Mouse (Mus musculus): ENCODE measurements around the gene Usp15.

The Usp15 gene

GRCm38 (mm10) chr10:123175771-123176170 lies 21.0 kb downstream of the Usp15 start:
- no peak for DNase-seq (ENCODE audit: low spot score in 2 of 2)

GRCm38 (mm10) chr10:123170898-123171297 lies 25.9 kb downstream of the Usp15 start:
- DNase-seq (ENCODE audit: low spot score in 2 of 2), result no peak

- DNase-seq (ENCODE audit: low spot score in 2 of 2), result no peak
Observed at GRCm38 (mm10) chr10:123165542-123165941, 31.3 kb downstream of the Usp15 start.

GRCm38 (mm10) chr10:123160508-123160907 lies 36.3 kb downstream of the Usp15 start:
- DNase-seq (ENCODE audit: low spot score in 2 of 2), result no peak

- no peak for DNase-seq (ENCODE audit: low spot score in 2 of 2)
Observed at GRCm38 (mm10) chr10:123159316-123159715, 37.5 kb downstream of the Usp15 start.

- peak in 1 of 2 experiments; percentile 43 for DNase-seq (ENCODE audit: low spot score in 2 of 2)
Observed at GRCm38 (mm10) chr10:123156392-123156791, 40.4 kb downstream of the Usp15 start.

- no peak for DNase-seq (ENCODE audit: low spot score in 2 of 2)
Observed at GRCm38 (mm10) chr10:123155764-123156163, 41.0 kb downstream of the Usp15 start.

GRCm38 (mm10) chr10:123153321-123153720 lies 43.5 kb downstream of the Usp15 start:
- no peak for DNase-seq (ENCODE audit: low spot score in 2 of 2)

GRCm38 (mm10) chr10:123148025-123148814 lies 48.6 kb downstream of the Usp15 start:
- DNase-seq (ENCODE audit: low spot score in 2 of 2), result no peak

- DNase-seq (ENCODE audit: low spot score in 2 of 2), result peak in 1 of 2 experiments; percentile 45
Observed at GRCm38 (mm10) chr10:123147180-123147579, 49.6 kb downstream of the Usp15 start.

GRCm38 (mm10) chr10:123146349-123146748 lies 50.4 kb downstream of the Usp15 start:
- DNase-seq (ENCODE audit: low spot score in 2 of 2), result no peak

- peak; percentile 64 to 69 for DNase-seq (ENCODE audit: low spot score in 2 of 2)
Observed at GRCm38 (mm10) chr10:123144256-123144655, 52.5 kb downstream of the Usp15 start.

GRCm38 (mm10) chr10:123142395-123143050 lies 54.3 kb downstream of the Usp15 start:
- no peak for DNase-seq (ENCODE audit: low spot score in 2 of 2)

- DNase-seq (ENCODE audit: low spot score in 2 of 2), result no peak
Observed at GRCm38 (mm10) chr10:123135818-123136217, 61.0 kb downstream of the Usp15 start.

GRCm38 (mm10) chr10:123131487-123131886 lies 65.3 kb downstream of the Usp15 start:
- DNase-seq (ENCODE audit: low spot score in 2 of 2), result no peak

- no peak for DNase-seq (ENCODE audit: low spot score in 2 of 2)
Observed at GRCm38 (mm10) chr10:123120666-123121392, 76.0 kb downstream of the Usp15 start.

- no peak for DNase-seq (ENCODE audit: low spot score in 2 of 2)
Observed at GRCm38 (mm10) chr10:123116861-123117260, 79.9 kb downstream of the Usp15 start.

- DNase-seq (ENCODE audit: low spot score in 2 of 2), result peak in 1 of 2 experiments; percentile 16
Observed at GRCm38 (mm10) chr10:123113466-123113865, 83.3 kb downstream of the Usp15 start.

- DNase-seq (ENCODE audit: low spot score in 2 of 2), result no peak
Observed at GRCm38 (mm10) chr10:123112787-123113168, 84.0 kb downstream of the Usp15 start.

GRCm38 (mm10) chr10:123112056-123112786 lies 84.6 kb downstream of the Usp15 start:
- no peak for DNase-seq (ENCODE audit: low spot score in 2 of 2)

- DNase-seq (ENCODE audit: low spot score in 2 of 2), result no peak
Observed at GRCm38 (mm10) chr10:123110548-123110947, 86.2 kb downstream of the Usp15 start.

- peak; percentile 56 to 63 for DNase-seq (ENCODE audit: low spot score in 2 of 2)
Observed at GRCm38 (mm10) chr10:123108527-123108926, 88.3 kb downstream of the Usp15 start.
